Mouse (Mus musculus): ENCODE measurements around the gene Lrwd1.

- TF ChIP-seq POLR2A (IDR thresholded peaks at IDR 0.05; ENCODE audit: borderline replicate concordance, extremely low read depth, low read depth, low read length) (peak; percentile 69), CTCF (IDR thresholded peaks at IDR 0.05; ENCODE audit: insufficient read depth, low read length) (peak; percentile 48; the same call in 1 of the 2 replicates)
Observed at GRCm38 (mm10) chr5:136135571-136136291, at the start of gene Lrwd1, which contains the start of gene Alkbh4.

Data from lung, adult 2 months (tissue).